Mouse (Mus musculus): ENCODE data around the gene Dyrk3. TPM values are rescaled to one million over a fixed set of nuclear protein-coding genes. Genes with fewer than 3 reads are reported as not detected.

Gene Dyrk3
- total RNA-seq, 1 experiment, result 18.6 TPM

GRCm38 (mm10) chr1:131123522-131124265 lies 14.4 kb downstream of the Dyrk3 start:
- no peak for DNase-seq (ENCODE audit: low read depth, low spot score)
- Histone ChIP-seq H3K27ac (ENCODE audit: insufficient read depth, low read depth, low read length, poor library complexity, severe bottlenecking) (no peak overlapping the region), H3K4me3 (ENCODE audit: insufficient read depth in 1 of 2, low read depth in 1 of 2, low read length in 2 of 2, poor library complexity in 1 of 2, severe bottlenecking in 1 of 2) (no peak overlapping the region), H3K9ac (ENCODE audit: insufficient read depth, low read depth, low read length, poor library complexity, severe bottlenecking) (no peak overlapping the region), H3K36me3 (ENCODE audit: control insufficient read depth, insufficient read depth, low read length, poor library complexity, severe bottlenecking) (peaks cover 21% of the 10 kb centered on the region), H3K4me1 (ENCODE audit: control insufficient read depth in 2 of 2, insufficient read depth in 2 of 2, low read length in 2 of 2, poor library complexity in 1 of 2) (no peaks in the 10 kb centered on the region), H3K9me3 (ENCODE audit: control insufficient read depth, insufficient read depth, low read depth, low read length) (no peaks in the 10 kb centered on the region)
- in situ Hi-C loops (cut with MboI; ENCODE audit: low sequenced_read_pairs in 2 of 2, unreplicated experiment in 2 of 2), result loop anchor here in 1 of 2 experiments (10.0 kb wide), 1 partner anchor 141 kb away; no protein-coding TSS in a partner anchor
- no peak for TF ChIP-seq ZC3H11A (IDR thresholded peaks at IDR 0.05; ENCODE audit: borderline replicate concordance, low read depth, low read length)
- TF ChIP-seq HCFC1 (IDR thresholded peaks at IDR 0.05; ENCODE audit: borderline replicate concordance, insufficient read depth, low read length), result no peak
- no peak for TF ChIP-seq ZNF384 (IDR thresholded peaks at IDR 0.05; ENCODE audit: low read depth, low read length)
- TF ChIP-seq MAFK (IDR thresholded peaks at IDR 0.05; ENCODE audit: insufficient read depth, low read depth, low read length), result no peak
- no peak for TF ChIP-seq CHD2 (IDR thresholded peaks at IDR 0.05; ENCODE audit: low read depth, low read length)

DNA sequence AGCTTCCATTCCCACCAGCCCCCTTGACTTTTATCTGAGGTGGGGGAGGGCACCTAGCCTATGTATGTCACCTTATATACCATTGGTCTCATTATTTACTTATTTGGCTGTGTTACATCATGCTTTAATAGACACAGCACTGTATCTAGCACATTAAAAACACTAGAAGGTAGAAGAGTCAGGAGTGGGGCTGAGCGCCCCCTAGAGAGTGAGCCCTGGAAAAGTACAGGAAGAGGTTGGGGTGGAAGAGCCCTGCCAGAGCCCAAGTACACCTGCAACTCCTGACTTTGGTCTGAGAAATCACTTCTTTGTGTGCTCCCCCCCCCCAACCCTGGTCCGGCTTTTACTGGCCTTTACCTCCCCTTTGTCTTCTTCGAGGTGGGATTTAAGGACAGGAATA lies 16.2 kb downstream of the Dyrk3 start:
- Histone ChIP-seq H3K36me3 (ENCODE audit: control insufficient read depth, insufficient read depth, low read length, poor library complexity, severe bottlenecking) (peaks cover 6% of the 10 kb centered on the region; the same call in 1 of the 2 replicates), H3K9ac (ENCODE audit: insufficient read depth, low read depth, low read length, poor library complexity, severe bottlenecking) (no peak overlapping the region), H3K9me3 (ENCODE audit: control insufficient read depth, insufficient read depth, low read depth, low read length) (no peaks in the 10 kb centered on the region), H3K4me1 (ENCODE audit: control insufficient read depth in 2 of 2, insufficient read depth in 2 of 2, low read length in 2 of 2, poor library complexity in 1 of 2) (no peaks in the 10 kb centered on the region), H3K27ac (ENCODE audit: insufficient read depth, low read depth, low read length, poor library complexity, severe bottlenecking) (no peak overlapping the region), H3K4me3 (ENCODE audit: insufficient read depth in 1 of 2, low read depth in 1 of 2, low read length in 2 of 2, poor library complexity in 1 of 2, severe bottlenecking in 1 of 2) (no peak overlapping the region)
- no peak for DNase-seq (ENCODE audit: low read depth, low spot score)
- in situ Hi-C loops (cut with MboI; ENCODE audit: low sequenced_read_pairs in 2 of 2, unreplicated experiment in 2 of 2), result loop anchor here in 1 of 2 experiments (10.0 kb wide), 1 partner anchor 143 kb away; no protein-coding TSS in a partner anchor
- TF ChIP-seq ZC3H11A (IDR thresholded peaks at IDR 0.05; ENCODE audit: borderline replicate concordance, low read depth, low read length) (no peak), MAFK (IDR thresholded peaks at IDR 0.05; ENCODE audit: insufficient read depth, low read depth, low read length) (no peak), ZNF384 (IDR thresholded peaks at IDR 0.05; ENCODE audit: low read depth, low read length) (no peak), CHD2 (IDR thresholded peaks at IDR 0.05; ENCODE audit: low read depth, low read length) (no peak), HCFC1 (IDR thresholded peaks at IDR 0.05; ENCODE audit: borderline replicate concordance, insufficient read depth, low read length) (no peak)

GRCm38 (mm10) chr1:131119026-131119425 lies 19.1 kb downstream of the Dyrk3 start:
- Histone ChIP-seq H3K27ac (ENCODE audit: insufficient read depth, low read depth, low read length, poor library complexity, severe bottlenecking) (no peak overlapping the region), H3K9ac (ENCODE audit: insufficient read depth, low read depth, low read length, poor library complexity, severe bottlenecking) (no peak overlapping the region)
- in situ Hi-C loops (cut with MboI; ENCODE audit: low sequenced_read_pairs in 2 of 2, unreplicated experiment in 2 of 2), result no loop called here

DNA sequence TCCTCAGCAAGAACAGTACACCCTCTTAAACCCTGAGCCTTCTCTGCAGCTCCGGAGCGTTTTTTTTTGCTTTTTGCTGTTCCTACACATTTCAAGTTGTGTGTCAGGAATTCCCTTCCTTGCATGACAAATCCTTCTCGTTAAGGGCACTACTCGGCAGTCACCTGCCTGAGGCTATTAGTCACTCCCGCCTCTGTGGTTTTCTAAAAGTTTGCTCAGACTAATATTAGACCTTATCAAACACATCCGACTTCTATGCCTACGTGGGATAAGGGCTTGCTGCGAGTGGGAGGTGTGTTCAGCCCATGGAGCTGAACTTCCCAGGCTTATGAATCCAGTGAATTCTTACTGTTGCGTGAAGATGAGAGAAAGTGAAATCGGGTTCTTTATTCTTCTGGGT lies 19.6 kb downstream of the Dyrk3 start:
- H3K9me3 ChIP-seq (ENCODE audit: control insufficient read depth, insufficient read depth, low read depth, low read length), result no peaks in the 10 kb centered on the region
- no peaks in the 10 kb centered on the region; a peak in 1 of 4 replicates for H3K4me1 ChIP-seq (ENCODE audit: control insufficient read depth in 2 of 2, insufficient read depth in 2 of 2, low read length in 2 of 2, poor library complexity in 1 of 2)
- no peak overlapping the region for H3K9ac ChIP-seq (ENCODE audit: insufficient read depth, low read depth, low read length, poor library complexity, severe bottlenecking)
- in situ Hi-C loops (cut with MboI; ENCODE audit: low sequenced_read_pairs in 2 of 2, unreplicated experiment in 2 of 2), result no loop called here
- no peak for DNase-seq (ENCODE audit: low read depth, low spot score)
- no peak overlapping the region for H3K27ac ChIP-seq (ENCODE audit: insufficient read depth, low read depth, low read length, poor library complexity, severe bottlenecking)
- TF ChIP-seq ZNF384 (IDR thresholded peaks at IDR 0.05; ENCODE audit: low read depth, low read length) (peak; percentile 39; the same call in 1 of the 2 replicates), CHD2 (IDR thresholded peaks at IDR 0.05; ENCODE audit: low read depth, low read length) (no peak), MAFK (IDR thresholded peaks at IDR 0.05; ENCODE audit: insufficient read depth, low read depth, low read length) (no peak), ZC3H11A (IDR thresholded peaks at IDR 0.05; ENCODE audit: borderline replicate concordance, low read depth, low read length) (no peak)
- H3K4me3 ChIP-seq (ENCODE audit: insufficient read depth in 1 of 2, low read depth in 1 of 2, low read length in 2 of 2, poor library complexity in 1 of 2, severe bottlenecking in 1 of 2), result no peak overlapping the region
- H3K36me3 ChIP-seq (ENCODE audit: control insufficient read depth, insufficient read depth, low read length, poor library complexity, severe bottlenecking), result no peaks in the 10 kb centered on the region

More at GRCm38 (mm10) chr1:131119026-131119425, 19.1 kb downstream of the Dyrk3 start:
- H3K36me3 ChIP-seq (ENCODE audit: control insufficient read depth, insufficient read depth, low read length, poor library complexity, severe bottlenecking), result no peaks in the 10 kb centered on the region
- no peaks in the 10 kb centered on the region; a peak in 1 of 4 replicates for H3K4me1 ChIP-seq (ENCODE audit: control insufficient read depth in 2 of 2, insufficient read depth in 2 of 2, low read length in 2 of 2, poor library complexity in 1 of 2)
- DNase-seq (ENCODE audit: low read depth, low spot score), result no peak
- H3K4me3 ChIP-seq (ENCODE audit: insufficient read depth in 1 of 2, low read depth in 1 of 2, low read length in 2 of 2, poor library complexity in 1 of 2, severe bottlenecking in 1 of 2), result no peak overlapping the region
- TF ChIP-seq ZNF384 (IDR thresholded peaks at IDR 0.05; ENCODE audit: low read depth, low read length) (no peak), CHD2 (IDR thresholded peaks at IDR 0.05; ENCODE audit: low read depth, low read length) (no peak), MAFK (IDR thresholded peaks at IDR 0.05; ENCODE audit: insufficient read depth, low read depth, low read length) (no peak), ZC3H11A (IDR thresholded peaks at IDR 0.05; ENCODE audit: borderline replicate concordance, low read depth, low read length) (no peak), HCFC1 (IDR thresholded peaks at IDR 0.05; ENCODE audit: borderline replicate concordance, insufficient read depth, low read length) (no peak)
- H3K9me3 ChIP-seq (ENCODE audit: control insufficient read depth, insufficient read depth, low read depth, low read length), result no peaks in the 10 kb centered on the region

All from ES-E14 (cell line).